Mouse (Mus musculus) hematopoietic stem cell, adult 5-6 weeks (primary cell): ENCODE measurements around the gene Elof1. TPM values are rescaled to one million over a fixed set of nuclear protein-coding genes. Genes with fewer than 3 reads are reported as not detected.
A peak's percentile ranks its signal among the peaks of the same experiment; 100 is the strongest.
"Not testable (repeated sequence)": the region's sequence is repeated elsewhere in the genome, so short reads cannot be mapped to it uniquely, and the experiment has no call there.

Source experiments
- ATAC-seq, 2 experiments: fragments of 125-278 bp in 1 of 2; replicated peaks in 1 of 2; 2 replicates each; pipeline ENCODE4 v1.8.0; 2016 to 2017; ENCODE audit warnings: inconsistent platforms in 2 of 2, mild to moderate bottlenecking in 2 of 2, moderate number of reproducible peaks in 2 of 2, low read depth in 1 of 2, moderate TSS enrichment in 1 of 2; ENCODE audit not compliant: low FRiP score in 2 of 2, poor library complexity in 2 of 2, severe bottlenecking in 2 of 2, insufficient read depth in 1 of 2, low TSS enrichment in 1 of 2
- total RNA-seq: library from RNA; stranded (forward); fragments of 172-1452, 232-1000 nt; gene quantifications from 2 replicates; pipeline ENCODE4 v1.2.3, GENCODE M21; 2017

Gene Elof1
- total RNA-seq = 43.6 and 44.7 TPM in 2 replicates

DNA sequence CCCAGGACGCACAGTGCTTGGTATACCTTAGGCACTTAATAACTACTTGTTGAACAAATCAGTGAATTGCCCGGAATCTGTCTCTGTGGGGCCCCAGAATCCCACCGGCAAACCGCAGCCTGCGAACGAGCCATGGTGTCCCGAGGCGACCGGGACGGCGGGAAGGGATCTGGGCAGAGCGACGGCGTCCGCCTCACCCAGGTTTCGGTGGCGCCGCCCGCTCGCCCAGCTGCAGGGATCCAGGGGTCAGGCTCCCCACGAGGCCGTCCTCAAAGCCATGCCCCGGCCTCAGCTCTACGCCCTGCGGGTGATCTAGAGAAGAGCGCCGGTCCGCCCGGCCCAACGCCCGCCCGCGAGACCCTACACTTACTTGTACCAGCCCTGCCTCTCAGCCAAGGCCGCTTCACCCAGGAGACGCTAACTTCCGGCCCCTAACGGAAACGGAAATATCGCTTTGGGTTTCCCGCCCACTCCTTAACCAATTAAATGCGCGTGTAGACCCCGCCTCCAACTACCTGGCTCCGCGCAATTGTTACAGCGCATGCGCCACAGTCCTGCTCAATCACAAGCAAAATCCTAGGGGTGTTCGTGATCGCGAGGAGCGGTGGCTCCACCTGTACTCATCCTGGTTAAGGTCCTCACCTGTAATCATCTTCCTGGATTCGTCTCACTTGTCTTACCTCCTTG lies at the start of gene Elof1:
TSS of gene Elof1 (minus strand) at position 433 of the 687 bp plus-strand sequence.
- peak; percentile 88 to 98 for ATAC-seq

DNA sequence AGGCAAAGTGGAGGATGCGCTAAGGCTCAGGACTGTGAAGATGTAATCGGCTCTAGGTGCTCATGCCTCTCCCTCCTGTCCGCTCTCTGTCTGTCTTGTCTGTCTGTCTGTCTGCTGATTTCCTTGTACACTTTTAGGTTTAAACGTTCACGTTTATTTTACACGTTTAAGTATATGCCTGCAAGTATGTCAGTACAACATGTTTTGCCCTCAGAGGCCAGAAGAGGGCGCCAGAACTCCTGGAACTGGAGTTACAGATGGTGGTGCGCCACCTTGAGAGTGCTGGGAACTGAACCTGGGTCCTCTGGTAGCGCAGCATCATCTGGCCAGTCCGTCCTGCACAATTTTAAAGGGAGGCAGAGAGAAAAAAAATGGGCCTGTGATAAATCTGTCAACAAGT lies 49.7 kb upstream of the Elof1 start:
- ATAC-seq = no peak

DNA sequence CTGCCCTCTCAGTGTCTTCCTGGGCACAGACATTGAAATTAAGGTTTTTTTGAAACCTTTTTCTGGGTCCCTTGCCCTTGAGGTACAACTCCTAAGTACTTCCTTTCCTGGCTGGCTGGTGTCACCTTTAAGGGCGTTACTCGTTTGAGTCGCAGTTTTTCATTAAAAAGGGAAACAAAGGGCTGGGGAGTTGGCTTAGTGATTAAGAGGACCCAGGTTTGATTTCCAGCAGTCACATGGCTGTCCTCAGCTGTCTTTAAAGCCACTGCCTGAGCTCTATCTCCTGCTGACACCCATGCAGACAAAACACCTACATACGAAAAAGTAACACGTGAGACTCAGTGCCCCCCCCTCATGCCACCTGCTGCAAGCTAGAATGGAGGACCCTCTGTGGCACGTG lies 49.0 kb upstream of the Elof1 start:
- no peak for ATAC-seq

DNA sequence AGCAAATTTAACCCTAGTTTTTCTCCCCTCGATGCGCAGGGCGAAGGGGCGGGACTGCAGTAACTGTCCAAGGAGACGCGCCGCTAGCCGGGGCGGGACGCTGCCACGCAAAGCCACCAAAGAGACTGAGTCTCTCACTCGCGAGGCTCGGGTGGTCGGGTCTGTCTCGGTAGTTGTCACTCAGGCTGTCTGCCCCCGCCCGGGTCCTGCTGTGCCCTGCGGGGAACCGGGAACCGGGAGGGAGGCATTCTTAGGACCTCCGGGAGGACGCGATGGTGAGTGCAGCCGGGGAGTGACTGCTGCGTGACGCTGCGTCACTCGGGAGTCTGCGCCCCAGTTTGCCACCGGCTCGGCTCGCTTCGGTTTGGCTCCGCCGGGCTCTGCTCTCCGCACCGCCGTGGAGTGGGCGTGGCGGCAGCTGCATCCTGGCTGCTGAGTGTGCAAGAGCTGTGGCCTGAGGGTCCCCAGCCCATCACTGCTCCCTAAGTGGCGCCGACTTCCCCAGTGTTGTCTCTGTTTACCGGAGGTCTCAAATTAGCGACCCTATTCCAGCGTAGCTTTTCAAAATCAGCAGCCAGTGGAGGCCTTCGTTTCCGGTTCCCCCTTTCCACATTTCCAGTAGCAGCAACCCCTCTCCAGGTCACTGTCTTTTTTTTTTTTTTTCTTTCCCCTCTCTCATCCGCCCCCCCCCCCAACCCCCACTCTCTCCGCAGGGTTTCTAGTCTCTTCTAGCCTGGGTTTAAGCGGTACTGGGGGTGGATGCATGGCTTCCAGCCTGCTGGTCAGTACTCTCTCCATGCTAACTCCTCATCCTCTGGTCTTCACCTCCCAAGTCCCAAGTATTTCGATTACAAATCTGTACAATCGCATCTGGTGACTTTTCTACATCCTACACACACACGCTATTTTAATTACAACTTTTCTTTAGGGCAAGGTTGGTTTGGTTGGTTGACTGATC lies 48.0 kb upstream of the Elof1 start:
- ATAC-seq = peak; percentile 86 to 95

DNA sequence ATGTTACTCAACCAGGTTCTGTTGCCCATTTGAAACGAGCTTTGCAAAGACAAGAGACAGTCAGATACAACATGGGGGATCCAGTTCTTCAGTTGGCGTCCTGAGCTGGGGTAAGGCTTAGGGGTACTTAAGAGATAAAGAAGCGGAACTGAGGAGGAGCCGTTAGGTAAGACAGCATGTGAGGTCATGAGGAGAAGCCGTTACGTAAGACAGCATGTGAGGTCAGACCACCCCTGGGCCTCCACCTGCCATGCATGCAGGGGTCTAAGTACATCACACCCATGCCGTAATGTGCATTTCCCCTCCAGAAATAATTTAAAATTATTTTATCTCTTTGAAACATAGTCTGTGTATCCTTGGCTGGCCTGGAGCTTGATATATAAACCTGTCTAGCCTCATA lies 45.9 kb upstream of the Elof1 start:
- ATAC-seq = peak in 1 of 2 experiments; percentile 25; a peak in 1 of 4 replicates

DNA sequence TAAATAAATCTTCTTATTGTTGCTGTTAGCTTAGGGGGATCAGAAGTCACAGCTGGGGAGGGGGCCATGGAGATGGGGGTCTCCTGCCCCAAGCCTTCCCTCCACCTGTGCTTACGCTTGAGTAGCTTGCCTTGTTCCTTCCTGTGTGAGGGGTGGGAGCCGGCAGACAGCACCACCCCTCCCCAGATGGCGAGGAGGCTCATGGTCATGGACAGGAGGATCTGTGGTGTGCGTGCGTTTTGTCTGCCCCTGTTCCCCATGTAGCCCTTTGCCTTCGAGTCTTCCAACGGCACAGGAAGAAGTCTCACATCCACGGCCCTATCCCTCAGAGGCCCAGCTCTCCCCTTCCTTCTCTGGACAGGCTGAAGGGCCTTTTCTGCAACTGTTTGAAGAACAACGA lies 45.3 kb upstream of the Elof1 start:
- no peak for ATAC-seq

DNA sequence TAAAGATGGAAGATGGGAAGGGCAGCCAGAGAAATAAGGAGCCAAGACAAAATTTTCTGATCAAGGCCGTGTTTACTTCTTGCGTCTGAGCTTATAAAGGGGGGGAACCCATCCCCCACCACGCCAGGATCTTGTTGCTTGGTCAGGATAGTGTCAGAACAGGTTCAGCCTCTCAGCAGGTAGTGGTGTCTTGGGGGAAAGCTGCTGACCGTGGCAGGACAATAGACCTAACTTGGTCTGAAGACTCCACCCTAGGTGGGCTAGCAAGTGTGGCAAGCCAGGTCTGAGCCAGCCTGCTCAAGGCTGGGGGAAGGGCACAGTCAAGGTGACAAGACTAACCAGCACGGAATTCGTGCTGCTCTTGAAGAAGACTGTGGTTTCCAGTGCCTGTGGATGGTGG lies 44.3 kb upstream of the Elof1 start:
- no peak for ATAC-seq

DNA sequence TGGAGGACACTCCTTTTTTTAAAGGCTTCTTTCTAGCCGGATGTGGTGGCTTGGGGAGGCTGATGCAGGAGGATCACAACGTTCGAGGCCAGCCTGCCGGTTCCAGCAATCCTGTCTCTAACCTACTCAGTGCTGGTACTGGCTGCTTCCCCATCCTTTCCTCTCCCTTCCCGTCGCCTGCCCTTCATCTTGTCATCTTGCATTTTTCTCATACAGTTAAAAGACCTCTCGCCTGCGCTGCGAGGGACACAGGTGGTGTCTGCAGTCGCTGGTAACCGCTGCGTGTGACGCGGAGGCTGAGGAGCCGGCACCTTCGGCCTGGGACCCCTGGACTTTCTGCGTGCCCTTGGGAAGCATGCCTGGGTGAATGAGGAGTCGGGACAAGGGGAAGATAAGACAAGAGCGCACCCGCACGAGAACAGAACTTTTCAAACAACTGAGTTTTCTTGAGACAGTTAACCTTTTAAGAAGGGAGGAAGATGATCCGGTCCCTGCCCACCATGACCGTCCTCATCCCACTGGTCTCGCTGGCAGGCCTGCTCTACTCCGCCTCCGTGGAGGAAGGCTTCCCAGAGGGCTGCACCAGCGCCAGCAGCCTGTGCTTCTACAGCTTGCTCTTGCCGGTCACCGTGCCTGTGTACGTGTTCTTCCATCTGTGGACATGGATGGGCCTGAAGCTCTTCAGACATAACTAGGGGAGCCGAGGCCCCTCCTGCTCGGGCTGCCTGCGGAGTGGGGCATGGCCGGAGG lies 40.7 kb upstream of the Elof1 start:
- ATAC-seq = no peak

DNA sequence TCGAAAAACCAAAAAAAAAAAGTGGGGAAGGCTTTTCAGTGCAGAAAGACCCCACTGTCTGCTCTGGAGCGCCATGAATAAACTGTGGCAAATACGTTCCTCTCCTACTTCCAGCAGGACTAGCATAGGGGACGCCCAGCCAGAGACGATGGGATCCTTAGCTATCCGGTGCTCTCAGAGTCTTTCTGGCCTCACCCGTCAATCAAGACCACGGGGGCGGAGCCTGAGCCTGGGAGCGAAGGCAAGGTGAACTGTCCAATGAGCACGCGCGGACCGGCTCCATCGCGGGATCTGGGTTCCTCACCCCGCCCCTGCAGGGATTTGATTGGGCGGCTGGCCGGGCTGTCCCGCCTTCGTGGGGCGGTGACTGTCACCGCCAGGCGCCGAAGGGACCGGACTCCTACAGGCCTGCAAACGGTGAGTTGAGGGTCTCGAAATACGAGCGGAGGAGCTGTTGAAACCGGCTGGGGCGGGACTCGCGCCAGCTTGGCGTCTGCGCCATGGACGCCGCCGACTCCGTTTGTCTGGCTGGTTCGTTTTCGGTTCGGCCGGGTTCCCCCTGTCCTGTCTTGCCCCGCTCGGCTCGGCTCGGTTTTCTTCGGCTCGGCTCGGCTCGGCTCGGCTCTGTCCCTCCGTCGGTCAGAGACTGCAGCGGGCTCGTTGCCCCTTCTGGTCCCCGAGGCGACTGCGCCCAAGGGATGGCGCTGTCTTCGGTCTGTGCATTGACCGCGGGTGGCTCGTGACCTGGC lies 39.7 kb upstream of the Elof1 start, which contains the start of gene Pigyl:
TSS of gene Pigyl (plus strand) at position 350 of the 749 bp plus-strand sequence.
- ATAC-seq = peak; percentile 96 to 98

DNA sequence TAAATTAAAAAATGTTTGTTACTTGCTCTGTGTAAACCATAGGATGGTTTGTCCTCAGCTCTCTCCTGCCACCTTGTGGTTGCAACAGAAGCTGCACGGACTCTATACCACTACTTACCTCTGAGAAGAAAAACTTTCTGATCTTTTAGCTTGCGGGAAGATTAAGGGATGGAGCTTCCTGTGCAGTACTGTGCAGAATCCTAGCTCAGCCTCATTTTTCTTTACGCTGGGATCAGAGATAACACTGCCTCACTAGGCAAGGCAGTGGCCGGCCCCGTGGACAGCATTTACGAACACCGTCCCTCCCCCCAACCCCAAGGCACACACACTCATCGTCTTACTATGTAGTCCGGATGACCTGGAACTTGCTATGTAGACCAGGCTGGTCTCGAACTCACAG lies 38.6 kb upstream of the Elof1 start:
- ATAC-seq = peak; percentile 57; a peak in 2 of 4 replicates

DNA sequence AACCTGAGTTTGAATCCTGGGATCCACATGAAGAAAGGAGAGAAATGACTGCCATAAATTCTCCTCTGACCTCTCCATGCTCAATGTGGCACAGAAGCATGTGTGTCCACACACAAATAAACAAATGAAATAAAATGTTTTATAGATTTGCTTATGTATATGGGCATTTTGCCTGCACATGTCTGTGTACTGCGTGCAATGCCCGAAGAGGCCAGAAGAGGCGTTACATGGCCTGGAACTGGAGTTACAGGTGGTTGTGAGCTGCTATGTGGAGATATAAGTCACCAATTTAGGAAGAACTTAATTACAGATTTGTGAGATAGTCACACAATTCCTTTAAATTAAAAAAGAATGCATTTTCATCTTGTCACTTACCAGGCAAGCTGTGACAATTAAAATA lies 36.8 kb upstream of the Elof1 start:
- no peak for ATAC-seq

DNA sequence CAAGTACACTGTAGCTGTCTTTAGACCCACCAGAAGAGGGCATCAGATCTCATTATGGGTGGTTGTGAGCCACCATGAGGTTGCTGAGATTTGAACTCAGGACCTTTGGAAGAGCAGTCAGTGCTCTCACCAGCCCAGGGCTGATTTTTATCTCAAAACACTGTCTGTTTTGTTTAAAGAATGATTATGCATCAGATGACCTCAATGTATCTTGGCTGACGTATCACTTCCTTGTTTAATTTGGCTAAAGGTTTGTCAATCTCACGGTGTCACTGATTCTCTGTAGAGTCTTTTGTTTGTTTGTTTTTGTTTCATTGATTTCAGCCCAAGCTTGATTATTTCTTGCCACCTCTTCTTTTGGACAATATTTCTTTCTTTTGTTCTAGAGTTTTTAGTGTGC lies 34.0 kb upstream of the Elof1 start:
- no peak for ATAC-seq

DNA sequence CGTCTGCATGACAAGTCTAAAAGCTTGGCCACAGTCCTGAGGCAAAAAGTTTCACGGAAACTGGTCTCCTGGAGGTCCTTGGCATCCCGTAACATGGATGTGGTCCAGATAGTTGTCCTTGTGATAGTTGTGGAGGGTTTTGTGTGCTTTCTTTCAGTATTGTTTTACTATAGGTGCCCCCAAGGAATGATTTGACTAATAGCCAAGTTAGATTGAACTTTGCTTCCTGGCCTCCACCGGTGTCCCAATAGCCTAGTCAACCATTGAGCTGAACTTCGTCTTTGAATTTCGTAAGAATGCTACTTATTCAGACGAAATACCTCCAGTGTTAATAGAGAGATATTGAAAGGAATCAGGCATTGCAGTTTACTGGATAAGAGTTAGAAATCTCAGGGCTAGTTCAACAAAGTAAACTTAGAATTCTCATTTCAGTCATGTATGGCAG lies 33.3 kb upstream of the Elof1 start:
- ATAC-seq = not testable (repeated sequence)

DNA sequence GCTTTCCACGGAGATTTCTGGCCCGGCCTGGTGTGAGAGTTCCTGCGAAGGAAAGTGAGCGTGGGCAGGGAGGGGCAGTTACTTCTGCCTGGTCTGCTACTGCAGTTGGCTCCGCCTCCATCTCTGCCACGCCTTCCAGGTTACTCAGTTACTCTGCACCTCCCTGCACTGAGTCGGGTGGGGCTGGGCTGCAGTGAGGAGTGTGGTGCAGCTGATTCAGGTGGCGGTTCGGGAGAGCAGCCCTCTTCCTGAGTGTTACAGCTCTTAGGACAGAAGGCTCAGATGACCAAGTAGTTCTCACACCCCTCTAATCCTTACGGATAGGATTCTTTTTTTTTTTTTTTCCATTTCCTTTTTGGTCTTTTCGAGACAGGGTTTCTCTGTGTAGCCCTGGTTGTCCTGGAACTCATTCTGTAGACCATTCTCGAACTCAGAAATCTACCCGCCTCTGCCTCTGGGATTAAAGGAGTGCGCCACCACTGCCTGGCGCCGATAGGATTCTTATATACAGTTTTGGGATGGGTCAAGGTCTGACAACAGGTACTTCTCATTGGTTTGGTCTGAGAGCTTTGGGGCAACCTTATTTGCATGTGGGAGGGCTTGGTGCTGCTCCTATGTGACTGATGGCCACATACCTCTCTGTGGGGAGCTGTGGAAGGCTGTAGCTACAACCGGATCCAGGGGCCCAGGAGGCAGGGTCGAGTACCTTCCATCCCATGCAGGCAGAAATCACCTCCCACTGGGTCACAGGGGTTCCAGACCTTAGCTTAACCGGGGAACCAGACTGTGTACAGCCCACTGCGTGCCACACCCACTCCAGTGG lies 32.7 kb upstream of the Elof1 start:
- no peak for ATAC-seq

DNA sequence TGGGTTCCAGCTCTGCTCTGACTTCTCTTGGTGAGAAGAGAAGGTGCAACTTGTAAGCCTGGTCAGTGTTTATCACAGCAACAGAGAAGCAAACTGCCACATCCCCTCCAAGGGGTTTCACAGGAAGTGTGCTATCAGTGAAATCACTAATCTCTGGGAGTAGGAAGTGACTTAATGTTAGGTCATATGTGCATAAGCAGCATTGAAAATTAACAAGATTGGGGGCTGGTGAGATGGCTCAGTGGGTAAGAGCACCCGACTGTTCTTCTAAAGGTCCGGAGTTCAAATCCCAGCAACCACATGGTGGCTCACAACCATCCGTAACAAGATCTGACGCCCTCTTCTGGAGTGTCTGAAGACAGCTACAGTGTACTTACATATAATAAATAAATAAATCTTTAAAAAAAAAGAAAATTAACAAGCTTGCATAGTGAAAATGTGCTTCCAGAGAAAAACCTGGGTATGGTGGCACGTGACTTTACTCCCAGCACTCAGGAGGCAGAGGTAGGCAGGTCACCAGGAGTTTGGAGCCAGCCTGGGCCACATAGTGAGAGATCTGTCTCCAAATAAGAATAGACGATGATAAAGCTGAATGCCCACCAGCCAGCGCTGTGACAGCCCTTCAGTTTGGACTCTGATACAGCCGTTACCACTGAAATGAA lies 27.5 kb upstream of the Elof1 start:
- ATAC-seq = peak in 1 of 2 experiments; percentile 29; a peak in 1 of 4 replicates
